Mouse (Mus musculus): ENCODE data around the gene Tmem50a. TPM values are rescaled to one million over a fixed set of nuclear protein-coding genes. Genes with fewer than 3 reads are reported as not detected.
A peak's percentile ranks its signal among the peaks of the same experiment; 100 is the strongest.

Tmem50a gene
- polyA plus RNA-seq, 1 experiment from 2014 or later = 155 TPM

DNA sequence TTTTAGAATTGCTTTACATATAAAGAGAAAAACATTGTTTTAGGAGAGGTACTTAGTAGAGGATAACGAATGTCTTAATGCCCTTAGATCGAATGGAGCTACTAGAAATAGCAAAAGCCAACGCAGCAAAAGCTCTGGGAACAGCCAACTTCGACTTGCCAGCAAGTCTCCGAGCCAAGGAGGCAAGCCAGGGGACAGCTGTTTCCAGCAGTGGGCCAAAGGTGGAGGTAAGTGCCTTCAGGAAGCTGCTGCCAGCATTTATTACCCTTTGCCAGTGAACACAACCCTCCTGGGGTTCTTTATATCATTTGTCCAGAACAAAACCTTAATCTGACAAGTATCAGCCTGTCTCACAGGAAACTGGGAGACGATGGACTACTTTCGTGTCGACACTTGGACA, 10.4 kb upstream of the Tmem50a start:
- H3K4me3 ChIP-seq (ENCODE audit: low read length) = peak overlapping the region; percentile 49
- H3K4me2 ChIP-seq (ENCODE audit: low read depth, low read length) = peak overlapping the region; percentile 67
- 65% methylated on average over 8 of the region's 8 CpGs for WGBS
- no peak for ATAC-seq
- peaks cover 14% of the 10 kb centered on the region for H3K4me1 ChIP-seq (ENCODE audit: control insufficient read depth, insufficient read depth, low read length)
- peak overlapping the region; percentile 62 for H3K9ac ChIP-seq (ENCODE audit: low read depth, low read length)
- no peaks in the 10 kb centered on the region for H3K27me3 ChIP-seq (replicated peaks; ENCODE audit: control insufficient read depth, insufficient read depth, low read length)
- 0 out of 2 replicates have a peak overlapping the region, but pooled peaks have one; percentile 19 for H3K27ac ChIP-seq (ENCODE audit: low read length)
- peaks cover 22% of the 10 kb centered on the region for H3K36me3 ChIP-seq (ENCODE audit: control insufficient read depth, insufficient read depth, low read length)
- H3K9me3 ChIP-seq (ENCODE audit: control insufficient read depth, low read length) = no peaks in the 10 kb centered on the region

DNA sequence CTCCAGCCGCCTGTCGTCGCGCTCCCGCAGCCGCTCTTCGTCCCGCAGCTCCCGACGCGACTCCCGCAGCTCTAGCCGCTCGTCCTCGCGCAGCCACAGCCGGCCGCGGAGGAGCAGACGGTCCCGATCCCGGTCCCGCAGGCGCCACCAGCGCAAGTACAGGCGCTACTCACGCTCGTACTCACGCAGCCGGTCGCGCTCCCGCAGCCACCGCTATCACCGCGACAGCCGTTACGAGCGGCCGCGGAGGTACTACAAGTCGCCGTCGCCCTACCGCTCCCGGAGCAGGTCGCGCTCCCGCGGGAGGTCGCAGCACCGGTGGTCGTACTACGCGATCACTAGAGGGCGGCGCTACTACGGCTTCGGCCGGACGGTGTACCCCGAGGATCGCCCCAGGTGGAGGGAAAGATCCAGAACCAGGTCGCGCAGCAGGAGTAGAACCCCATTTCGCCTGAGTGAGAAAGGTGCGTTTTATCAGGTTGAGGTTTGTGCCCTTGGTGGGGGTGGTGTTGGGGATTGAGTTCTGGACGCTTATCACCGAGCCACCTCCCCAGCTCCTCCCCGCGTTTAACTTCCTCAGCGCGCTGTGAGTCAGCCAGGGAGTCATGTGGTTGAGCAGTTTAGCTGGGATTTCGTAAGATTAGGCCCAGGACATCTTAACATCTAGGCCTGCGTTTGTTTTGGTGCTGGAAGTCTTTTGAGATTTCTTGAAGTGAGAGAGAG, 9.4 kb upstream of the Tmem50a start:
- peak overlapping the region; percentile 97 for H3K27ac ChIP-seq (ENCODE audit: low read length)
- peak overlapping the region; percentile 100 for H3K9ac ChIP-seq (ENCODE audit: low read depth, low read length)
- H3K4me2 ChIP-seq (ENCODE audit: low read depth, low read length) = peak overlapping the region; percentile 79
- peaks cover 22% of the 10 kb centered on the region for H3K36me3 ChIP-seq (ENCODE audit: control insufficient read depth, insufficient read depth, low read length)
- no peaks in the 10 kb centered on the region for H3K27me3 ChIP-seq (replicated peaks; ENCODE audit: control insufficient read depth, insufficient read depth, low read length)
- H3K4me3 ChIP-seq (ENCODE audit: low read length) = peak overlapping the region; percentile 100
- ATAC-seq = peak; percentile 67
- WGBS = under 1% methylated on average over 75 of the region's 75 CpGs
- H3K9me3 ChIP-seq (ENCODE audit: control insufficient read depth, low read length) = no peaks in the 10 kb centered on the region
- peaks cover 14% of the 10 kb centered on the region for H3K4me1 ChIP-seq (ENCODE audit: control insufficient read depth, insufficient read depth, low read length)

DNA sequence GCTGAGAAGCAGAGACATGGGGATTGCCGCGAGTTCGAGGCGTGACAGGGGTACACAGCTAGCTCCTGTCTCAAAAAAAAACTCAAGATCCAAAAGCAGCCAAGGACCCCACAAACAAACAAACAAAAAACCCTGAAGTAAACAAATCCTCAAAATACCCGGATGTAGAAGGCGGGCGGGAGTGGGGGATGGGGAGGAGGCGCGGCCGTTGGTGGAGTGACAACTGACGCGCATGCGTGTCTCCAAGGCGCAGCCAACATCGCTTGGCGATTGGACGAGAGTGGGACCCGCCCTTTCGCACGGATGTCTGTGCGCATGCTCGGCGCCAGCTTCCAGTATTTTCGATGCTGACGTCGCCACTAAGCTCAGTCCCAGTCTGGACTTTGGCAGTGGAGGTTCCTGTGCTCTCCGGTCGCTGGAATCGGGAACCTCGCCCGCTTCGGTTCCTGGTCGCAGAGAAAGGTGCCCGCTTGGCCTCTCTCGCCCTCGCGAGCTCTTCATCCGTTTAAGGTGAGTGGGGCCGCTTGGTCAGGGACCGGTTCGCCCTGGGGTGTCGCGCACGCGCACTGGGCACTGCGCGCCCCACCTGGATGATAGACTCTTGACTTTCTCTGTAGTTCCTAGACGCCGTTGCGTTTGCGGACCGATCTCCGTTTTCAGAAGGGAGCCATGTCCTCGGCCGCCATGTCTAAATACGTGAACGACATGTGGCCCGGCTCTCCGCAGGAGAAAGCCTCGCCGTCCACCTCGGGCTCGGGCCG, 8.6 kb upstream of the Tmem50a start, which contains the start of gene Rsrp1:
Gene Rsrp1, plus strand, starts transcription at position 335 of the 761 bp plus-strand sequence.
- under 1% methylated on average over 64 of the region's 64 CpGs for WGBS

DNA sequence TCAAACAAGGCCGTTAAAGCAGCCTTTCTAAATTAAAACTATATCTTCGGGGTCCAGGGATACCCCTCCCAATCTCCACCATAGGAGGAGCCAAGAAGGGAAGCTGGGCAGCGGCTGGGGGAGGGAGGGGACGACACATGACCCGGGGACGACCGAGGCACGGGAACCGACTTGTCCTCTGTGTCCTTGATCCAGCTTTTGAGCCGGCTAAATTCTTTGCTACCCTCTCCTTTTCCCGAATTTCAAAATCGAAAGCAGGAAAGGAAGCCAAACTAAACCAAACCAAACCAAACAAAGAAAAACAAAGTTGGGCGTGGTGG, 8.1 kb upstream of the Tmem50a start:
- Histone ChIP-seq H3K4me1 (ENCODE audit: control insufficient read depth, insufficient read depth, low read length) (peaks cover 14% of the 10 kb centered on the region), H3K27me3 (replicated peaks; ENCODE audit: control insufficient read depth, insufficient read depth, low read length) (no peaks in the 10 kb centered on the region), H3K4me3 (ENCODE audit: low read length) (peak overlapping the region; percentile 100), H3K9me3 (ENCODE audit: control insufficient read depth, low read length) (no peaks in the 10 kb centered on the region), H3K4me2 (ENCODE audit: low read depth, low read length) (peak overlapping the region; percentile 65), H3K27ac (ENCODE audit: low read length) (peak overlapping the region; percentile 81), H3K9ac (ENCODE audit: low read depth, low read length) (peak overlapping the region; percentile 71), H3K36me3 (ENCODE audit: control insufficient read depth, insufficient read depth, low read length) (peaks cover 18% of the 10 kb centered on the region)
- ATAC-seq = peak; percentile 57
- under 1% methylated on average over 13 of the region's 13 CpGs for WGBS

More for the DNA sequence above, 8.6 kb upstream of the Tmem50a start, which contains the start of gene Rsrp1:
- Histone ChIP-seq H3K27ac (ENCODE audit: low read length) (peak within 1 kb of the TSS; percentile 97), H3K9ac (ENCODE audit: low read depth, low read length) (peak within 1 kb of the TSS; percentile 100), H3K4me2 (ENCODE audit: low read depth, low read length) (peak within 1 kb of the TSS; percentile 79), H3K27me3 (replicated peaks; ENCODE audit: control insufficient read depth, insufficient read depth, low read length) (no peaks in the 10 kb centered on the region), H3K36me3 (ENCODE audit: control insufficient read depth, insufficient read depth, low read length) (peaks cover 22% of the 10 kb centered on the region), H3K9me3 (ENCODE audit: control insufficient read depth, low read length) (no peaks in the 10 kb centered on the region), H3K4me3 (ENCODE audit: low read length) (peak within 1 kb of the TSS; percentile 100), H3K4me1 (ENCODE audit: control insufficient read depth, insufficient read depth, low read length) (peaks cover 14% of the 10 kb centered on the region)
- ATAC-seq = peak; percentile 91

DNA sequence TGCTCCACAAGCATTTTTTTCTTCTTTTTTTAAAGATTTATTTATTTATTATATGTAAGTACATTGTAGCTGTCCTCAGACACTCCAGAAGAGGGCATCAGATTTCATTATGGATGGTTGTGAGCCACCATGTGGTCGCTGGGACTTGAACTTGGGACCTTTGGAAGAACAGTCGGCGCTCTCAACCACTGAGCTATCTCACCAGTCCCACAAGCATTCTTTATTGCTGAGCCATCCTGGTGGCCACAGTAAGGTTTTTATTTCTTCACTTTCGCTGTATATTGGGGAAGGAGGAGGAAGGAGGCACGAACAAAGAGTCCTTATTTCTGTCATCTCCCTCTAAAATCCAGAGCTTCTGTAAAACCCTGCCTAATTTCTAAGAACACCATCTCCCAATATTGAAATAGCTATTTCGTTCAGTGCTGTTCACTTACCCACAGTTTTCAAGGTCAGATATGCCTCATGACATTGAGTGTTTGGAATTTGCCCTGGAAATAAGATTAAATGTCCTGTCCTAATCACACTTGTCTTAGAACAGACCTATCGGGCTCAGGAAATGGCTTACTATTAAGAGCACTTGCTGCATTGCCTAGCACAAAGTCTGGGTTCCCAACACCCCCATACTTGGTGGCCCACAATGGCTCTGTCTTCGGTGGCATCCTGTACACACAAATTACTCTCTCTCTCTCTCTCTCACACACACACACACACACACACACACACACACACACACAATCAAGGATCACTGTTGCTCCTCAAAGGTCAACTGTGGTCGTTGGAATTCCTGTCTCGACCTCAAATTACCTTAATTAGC, 7.5 kb upstream of the Tmem50a start:
- WGBS = 51% methylated on average over 10 of the region's 10 CpGs
- no peak for ATAC-seq

DNA sequence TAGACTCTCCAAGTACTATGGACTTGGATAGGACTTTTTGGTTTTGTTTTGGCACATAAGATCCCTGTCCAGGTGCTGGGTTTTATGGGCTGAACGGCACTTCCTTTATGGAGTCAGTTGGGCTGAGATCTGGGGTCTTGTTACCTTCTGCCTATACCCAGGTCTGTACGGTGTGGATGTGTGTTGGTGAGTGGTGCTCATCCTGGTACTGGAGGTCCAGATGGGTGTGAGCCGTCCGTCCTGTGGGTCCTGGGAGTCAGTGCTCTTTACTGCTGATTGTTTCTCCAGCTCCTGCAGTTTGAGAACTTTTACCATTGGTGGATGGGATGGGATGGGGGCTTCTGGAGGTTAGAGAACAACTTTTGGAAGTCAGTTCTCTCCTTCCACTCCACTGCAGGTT, 6.9 kb upstream of the Tmem50a start:
- 91% methylated on average over 4 of the region's 4 CpGs for WGBS
- no peak for ATAC-seq
- Histone ChIP-seq H3K27me3 (replicated peaks; ENCODE audit: control insufficient read depth, insufficient read depth, low read length) (no peaks in the 10 kb centered on the region), H3K4me2 (ENCODE audit: low read depth, low read length) (no peak overlapping the region), H3K4me3 (ENCODE audit: low read length) (no peak overlapping the region), H3K36me3 (ENCODE audit: control insufficient read depth, insufficient read depth, low read length) (peaks cover 12% of the 10 kb centered on the region), H3K9me3 (ENCODE audit: control insufficient read depth, low read length) (no peaks in the 10 kb centered on the region), H3K27ac (ENCODE audit: low read length) (no peak overlapping the region), H3K4me1 (ENCODE audit: control insufficient read depth, insufficient read depth, low read length) (peaks cover 14% of the 10 kb centered on the region), H3K9ac (ENCODE audit: low read depth, low read length) (no peak overlapping the region)

More for the DNA sequence above, 7.5 kb upstream of the Tmem50a start:
- Histone ChIP-seq H3K9ac (ENCODE audit: low read depth, low read length) (peak overlapping the region; percentile 71), H3K36me3 (ENCODE audit: control insufficient read depth, insufficient read depth, low read length) (peaks cover 12% of the 10 kb centered on the region), H3K4me2 (ENCODE audit: low read depth, low read length) (peak overlapping the region; percentile 65), H3K27me3 (replicated peaks; ENCODE audit: control insufficient read depth, insufficient read depth, low read length) (no peaks in the 10 kb centered on the region), H3K27ac (ENCODE audit: low read length) (peak overlapping the region; percentile 81), H3K4me1 (ENCODE audit: control insufficient read depth, insufficient read depth, low read length) (peaks cover 14% of the 10 kb centered on the region), H3K4me3 (ENCODE audit: low read length) (peak overlapping the region; percentile 100), H3K9me3 (ENCODE audit: control insufficient read depth, low read length) (no peaks in the 10 kb centered on the region)

DNA sequence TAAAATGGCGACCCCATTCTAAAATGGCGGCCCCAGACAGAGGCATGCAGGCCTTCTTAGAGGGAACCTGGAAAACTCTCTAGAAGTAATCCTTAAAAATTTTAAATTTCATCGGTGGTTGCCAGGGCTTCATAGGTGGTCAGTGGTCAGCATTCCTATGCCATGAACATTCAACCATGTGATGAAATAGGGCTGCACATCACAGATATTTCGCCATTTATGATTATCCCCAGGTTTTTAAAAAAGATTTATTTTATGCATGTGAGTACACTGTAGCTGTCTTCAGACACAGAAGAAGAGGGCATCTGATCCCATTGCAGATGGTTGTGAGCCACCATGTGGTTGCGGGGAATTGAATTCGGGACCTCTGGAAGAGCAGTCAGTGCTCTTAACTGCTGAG, 5.8 kb upstream of the Tmem50a start:
- no peak overlapping the region for H3K9ac ChIP-seq (ENCODE audit: low read depth, low read length)
- 96% methylated on average over 6 of the region's 6 CpGs for WGBS
- no peak overlapping the region for H3K4me3 ChIP-seq (ENCODE audit: low read length)
- H3K9me3 ChIP-seq (ENCODE audit: control insufficient read depth, low read length) = no peaks in the 10 kb centered on the region
- H3K36me3 ChIP-seq (ENCODE audit: control insufficient read depth, insufficient read depth, low read length) = peaks cover 5% of the 10 kb centered on the region; the same call in 1 of the 2 replicates
- no peak overlapping the region for H3K4me2 ChIP-seq (ENCODE audit: low read depth, low read length)
- peaks cover 6% of the 10 kb centered on the region for H3K4me1 ChIP-seq (ENCODE audit: control insufficient read depth, insufficient read depth, low read length)
- no peak for ATAC-seq
- H3K27ac ChIP-seq (ENCODE audit: low read length) = no peak overlapping the region
- H3K27me3 ChIP-seq (replicated peaks; ENCODE audit: control insufficient read depth, insufficient read depth, low read length) = no peaks in the 10 kb centered on the region

DNA sequence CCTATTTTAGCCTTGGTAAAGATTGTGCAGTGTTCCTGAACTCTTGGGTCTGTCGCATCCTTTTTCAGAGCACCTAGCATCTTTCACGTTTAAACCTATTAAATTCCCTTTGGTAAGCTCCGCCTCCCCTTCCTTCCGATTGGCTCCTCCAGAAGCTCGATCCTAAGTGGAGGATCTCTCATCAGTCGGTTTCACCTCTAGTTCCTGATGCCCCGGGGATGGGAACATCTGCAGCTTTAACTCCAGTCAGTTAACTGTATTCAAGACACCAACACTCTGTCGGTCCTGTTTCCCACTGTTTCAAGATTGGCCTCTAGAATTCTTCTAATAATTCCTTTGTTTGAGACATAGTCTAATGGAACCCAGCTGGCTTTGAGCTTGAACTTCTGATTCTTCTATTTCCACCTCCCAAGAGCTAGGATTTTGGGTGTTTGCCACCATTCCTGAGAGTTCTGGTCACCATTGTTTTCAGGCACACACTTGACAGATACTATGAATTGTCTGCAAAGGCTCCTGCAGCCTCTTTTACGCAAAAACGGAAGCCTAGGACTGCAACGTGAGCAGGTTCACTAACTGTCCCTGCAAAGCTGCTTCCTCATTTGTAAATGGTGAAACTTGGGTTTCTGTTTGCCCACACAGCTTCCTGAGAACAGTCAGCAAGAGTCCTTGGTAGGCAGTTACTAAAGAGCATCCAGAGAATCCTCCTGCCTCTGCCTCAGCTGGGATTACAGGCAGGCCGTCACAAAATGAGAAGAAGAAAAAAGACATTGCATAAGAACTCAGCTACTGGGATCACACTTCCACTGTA, 5.1 kb upstream of the Tmem50a start:
- H3K4me1 ChIP-seq (ENCODE audit: control insufficient read depth, insufficient read depth, low read length) = peaks cover 4% of the 10 kb centered on the region
- no peaks in the 10 kb centered on the region for H3K27me3 ChIP-seq (replicated peaks; ENCODE audit: control insufficient read depth, insufficient read depth, low read length)
- H3K9ac ChIP-seq (ENCODE audit: low read depth, low read length) = no peak overlapping the region
- WGBS = 44% methylated on average over 12 of the region's 12 CpGs
- no peak overlapping the region for H3K4me2 ChIP-seq (ENCODE audit: low read depth, low read length)
- H3K36me3 ChIP-seq (ENCODE audit: control insufficient read depth, insufficient read depth, low read length) = no peaks in the 10 kb centered on the region
- no peak for ATAC-seq
- H3K9me3 ChIP-seq (ENCODE audit: control insufficient read depth, low read length) = no peaks in the 10 kb centered on the region
- H3K27ac ChIP-seq (ENCODE audit: low read length) = no peak overlapping the region
- no peak overlapping the region for H3K4me3 ChIP-seq (ENCODE audit: low read length)

All from intestine, embryonic 16.5 days (tissue).